10 mouse cellular contexts compared by ENCODE assay signal in genomic region chr6:14600543-14601249, GRCm38 (mm10).
DNase-seq lines count a peak whose midpoint lies in the region; ATAC-seq and TF ChIP-seq lines count a peak whose summit lies in the region.
"Had no signal": no experiment of that assay in that cellular context is flagged by ENCODE, and none has a peak within 500 bp of the region (broad histone marks: within the 10 kb centered on the region; RNA-seq: fewer than 3 reads in every experiment).

No protein-coding gene starts in this region.

- H3K27me3 ChIP-seq in kidney, adult 2 months (replicated peaks; ENCODE audit: control insufficient read depth, insufficient read depth, low read length) = no peaks in the 10 kb centered on the region
- no peaks in the 10 kb centered on the region for H3K27me3 ChIP-seq in forebrain, embryonic 14.5 days (replicated peaks; ENCODE audit: control insufficient read depth, insufficient read depth, low read length)
- H3K27me3 ChIP-seq in kidney, embryonic 16.5 days (ENCODE audit: insufficient read depth, low read length) = no peaks in the 10 kb centered on the region
- H3K27me3 ChIP-seq in neural tube, embryonic 12.5 days (replicated peaks) = no peaks in the 10 kb centered on the region
- H3K27me3 ChIP-seq: limb, embryonic 15.5 days had no signal

- no peak for TF ChIP-seq CTCF in kidney, adult 2 months (conservative IDR thresholded peaks at IDR 0.05; ENCODE audit: insufficient read depth, insufficient read length, low read depth, low read length)

- H3K9ac ChIP-seq in forebrain, embryonic 14.5 days (ENCODE audit: low read length) = no peak overlapping the region
- H3K9ac ChIP-seq in kidney, embryonic 16.5 days (replicated peaks; ENCODE audit: low read length) = no peak overlapping the region
- H3K9ac ChIP-seq in neural tube, embryonic 12.5 days = no peak overlapping the region
- H3K9ac ChIP-seq: limb, embryonic 15.5 days had no signal

- H3K9me3 ChIP-seq in forebrain, embryonic 14.5 days (replicated peaks; ENCODE audit: control insufficient read depth, low read length) = no peaks in the 10 kb centered on the region
- no peaks in the 10 kb centered on the region for H3K9me3 ChIP-seq in kidney, embryonic 16.5 days (ENCODE audit: low read length)
- H3K9me3 ChIP-seq in neural tube, embryonic 12.5 days = no peaks in the 10 kb centered on the region
- H3K9me3 ChIP-seq: limb, embryonic 15.5 days had no signal

- H3K27ac ChIP-seq in kidney, adult 2 months (ENCODE audit: insufficient read depth, low read depth, low read length) = no peak overlapping the region
- no peak overlapping the region for H3K27ac ChIP-seq in forebrain, embryonic 14.5 days (ENCODE audit: low read depth, low read length)
- no peak overlapping the region for H3K27ac ChIP-seq in kidney, embryonic 16.5 days (ENCODE audit: low read length)
- H3K27ac ChIP-seq in neural tube, embryonic 12.5 days = no peak overlapping the region
- H3K27ac ChIP-seq: limb, embryonic 15.5 days had no signal

- peak overlapping the region; percentile 0; the same call in 1 of the 2 replicates for H3K4me2 ChIP-seq in forebrain, embryonic 14.5 days (ENCODE audit: low read length)
- no peak overlapping the region for H3K4me2 ChIP-seq in kidney, embryonic 16.5 days (replicated peaks; ENCODE audit: low read depth, low read length)
- H3K4me2 ChIP-seq in neural tube, embryonic 12.5 days (replicated peaks) = no peak overlapping the region
- H3K4me2 ChIP-seq: limb, embryonic 15.5 days had no signal

- TF ChIP-seq POLR2A in kidney, adult 2 months (IDR thresholded peaks at IDR 0.05; ENCODE audit: low read depth, low read length) = no peak

- no peaks in the 10 kb centered on the region for H3K36me3 ChIP-seq in kidney, adult 2 months (ENCODE audit: control insufficient read depth, insufficient read depth, low read length)
- H3K36me3 ChIP-seq in forebrain, embryonic 14.5 days (ENCODE audit: control insufficient read depth, insufficient read depth, low read length) = no peaks in the 10 kb centered on the region
- H3K36me3 ChIP-seq in kidney, embryonic 16.5 days (ENCODE audit: insufficient read depth, low read length) = no peaks in the 10 kb centered on the region
- no peaks in the 10 kb centered on the region for H3K36me3 ChIP-seq in neural tube, embryonic 12.5 days
- H3K36me3 ChIP-seq: limb, embryonic 15.5 days had no signal

- WGBS in kidney, adult 2 months = 54% methylated on average over 13 of the region's 13 CpGs
- 30% methylated on average over 13 of the region's 13 CpGs for WGBS in forebrain, embryonic 14.5 days
- WGBS in kidney, embryonic 16.5 days = 63% methylated on average over 13 of the region's 13 CpGs
- WGBS in neural tube, embryonic 12.5 days = 59% methylated on average over 13 of the region's 13 CpGs

- H3K4me3 ChIP-seq in kidney, adult 2 months (ENCODE audit: insufficient read depth, low read depth, low read length) = no peak overlapping the region
- H3K4me3 ChIP-seq in forebrain, embryonic 14.5 days (ENCODE audit: low read depth, low read length) = no peak overlapping the region
- no peak overlapping the region for H3K4me3 ChIP-seq in kidney, embryonic 16.5 days (ENCODE audit: low read length)
- no peak overlapping the region for H3K4me3 ChIP-seq in neural tube, embryonic 12.5 days
- H3K4me3 ChIP-seq: limb, embryonic 15.5 days had no signal

- DNase-seq in kidney, adult 2 months = peak; percentile 3
- DNase-seq in kidney, adult 11 months = no peak
- peak; percentile 91 for DNase-seq in forebrain, embryonic 14.5 days (ENCODE audit: low spot score)
- no peak for DNase-seq in left cerebral cortex, adult 8-10 months (ENCODE audit: low spot score in 2 of 2)
- no peak for DNase-seq in urinary bladder, adult 2 months (ENCODE audit: low spot score)
- no peak for DNase-seq in embryo, embryonic 10.5 days (ENCODE audit: low spot score)
- DNase-seq: cerebellum, adult 9-11 months had no signal

- ATAC-seq in forebrain, embryonic 14.5 days = peak; percentile 99
- peak; percentile 95 for ATAC-seq in kidney, embryonic 16.5 days (ENCODE audit: low FRiP score, low TSS enrichment)
- peak; percentile 93 for ATAC-seq in neural tube, embryonic 12.5 days (ENCODE audit: low FRiP score, low read depth)

- no peaks in the 10 kb centered on the region for H3K4me1 ChIP-seq in kidney, adult 2 months (ENCODE audit: control insufficient read depth, insufficient read depth, low read length)
- H3K4me1 ChIP-seq in forebrain, embryonic 14.5 days (ENCODE audit: control insufficient read depth, insufficient read depth, low read length) = 0 out of 2 replicates have a peak, but pooled peaks cover 3% of the 10 kb centered on the region
- H3K4me1 ChIP-seq in kidney, embryonic 16.5 days (ENCODE audit: insufficient read depth, low read length) = no peaks in the 10 kb centered on the region
- 0 out of 2 replicates have a peak, but pooled peaks cover 5% of the 10 kb centered on the region for H3K4me1 ChIP-seq in neural tube, embryonic 12.5 days

Comparison
In these comparisons a context has a peak if more than half of its experiments do, and no peak if none do; other contexts are left out.
1. DNase-seq: peak in kidney, adult 2 months (single experiment) and forebrain, embryonic 14.5 days (single experiment); none in kidney, adult 11 months (single experiment), left cerebral cortex, adult 8-10 months (0 of 2), urinary bladder, adult 2 months (single experiment) and embryo, embryonic 10.5 days (single experiment).
2. Peak in every context shown above with its lines, with median percentiles within 50 percentile points of each other: ATAC-seq.